Mouse (Mus musculus) forebrain, postnatal 0 days (tissue): Measurements from ENCODE around the gene Mrpl48. TPM values are rescaled to one million over a fixed set of nuclear protein-coding genes. Genes with fewer than 3 reads are reported as not detected.
A peak's percentile ranks its signal among the peaks of the same experiment; 100 is the strongest.
"Not testable (repeated sequence)": the region's sequence is repeated elsewhere in the genome, so short reads cannot be mapped to it uniquely, and the experiment has no call there.

ENCODE experiments used
- ATAC-seq: fragments of 200-750 bp; cut with Nextera tagmentation; 2 replicates; pipeline ENCODE4 v1.8.0; 2017; ENCODE audit warnings: mild to moderate bottlenecking, moderate library complexity
- DNase-seq: peaks from one replicate; pipeline ENCODE4 v3.0.0-alpha.2; 2015
- H3K27ac ChIP-seq: fragments of 300-500 bp; sonication (generic); 2 replicates; pipeline ENCODE4 v1.5.1; 2014; ENCODE audit warnings: low read depth, mild to moderate bottlenecking, antibody characterized with exemption, low read length, moderate library complexity, mixed read lengths
- H3K27me3 ChIP-seq: fragments of 300-500 bp; sonication (generic); 2 replicates; pipeline ENCODE4 v1.6.1; 2014; ENCODE audit warnings: mild to moderate bottlenecking, low read length, mixed read lengths; ENCODE audit not compliant: insufficient read depth
- H3K36me3 ChIP-seq: fragments of 300-500 bp; sonication (generic); 2 replicates; pipeline ENCODE4 v1.6.1; 2014; ENCODE audit warnings: mild to moderate bottlenecking, moderate library complexity; ENCODE audit not compliant: insufficient read depth
- H3K4me1 ChIP-seq: fragments of 300-500 bp; sonication (generic); 2 replicates; pipeline ENCODE4 v1.6.1; 2014; ENCODE audit warnings: antibody characterized with exemption; ENCODE audit not compliant: insufficient read depth
- H3K4me2 ChIP-seq: fragments of 300-500 bp; sonication (generic); 2 replicates; pipeline ENCODE4 v1.6.1; 2014; ENCODE audit warnings: low read depth, mild to moderate bottlenecking, moderate library complexity
- H3K4me3 ChIP-seq: fragments of 300-500 bp; sonication (generic); 2 replicates; pipeline ENCODE4 v1.5.1; 2014; ENCODE audit warnings: low read depth, low read length, mixed read lengths
- H3K9ac ChIP-seq: fragments of 300-500 bp; sonication (generic); 2 replicates; pipeline ENCODE4 v1.6.1; 2014; ENCODE audit warnings: mild to moderate bottlenecking
- H3K9me3 ChIP-seq: fragments of 300-500 bp; sonication (generic); 2 replicates; pipeline ENCODE4 v1.6.1; 2016; ENCODE audit warnings: low read length
- CTCF ChIP-seq: sonication (generic); IDR thresholded peaks from 2 replicates; pipeline ENCODE4 v1.5.1; 2016; ENCODE audit warnings: antibody characterized with exemption, control low read depth, low read depth
- WGBS: fragments of 180-500 bp; shearing (Covaris S2); extraction: QIAGEN DNeasy Blood & Tissue Kit; methylation state at CpG from one replicate; pipeline ENCODE4 v1.1.7; 2014; 5-methylcytosine and 5-hydroxymethylcytosine counted together
- polyA plus RNA-seq: library from polyadenylated mRNA; unstranded; fragments of >200 nt; fragmentation: Nextera tagmentation; extraction: Ambion mirVana; gene quantifications from 2 replicates; pipeline ENCODE4 v1.2.1, GENCODE M21; 2015
- total RNA-seq: library from RNA; depleted of rRNA; stranded (reverse); fragments of >200 nt; gene quantifications from 2 replicates; pipeline ENCODE4 v1.2.3, GENCODE M21; 2014

Mrpl48 gene
- total and polyA plus RNA-seq, 2 experiments from 2014 or later, result 28.9 to 88.4 TPM

GRCm38 (mm10) chr7:100569907-100570306 is 38.2 kb downstream of the Mrpl48 start:
- ATAC-seq (no peak), DNase-seq (no peak)
- H3K36me3 ChIP-seq, result 0 out of 2 replicates have a peak, but pooled peaks cover 2% of the 10 kb centered on the region
- H3K27ac ChIP-seq, result no peak overlapping the region
- no peak overlapping the region for H3K4me3 ChIP-seq
- H3K4me1 ChIP-seq, result no peaks in the 10 kb centered on the region
- TF ChIP-seq CTCF, result no peak
- H3K4me2 ChIP-seq, result no peak overlapping the region
- H3K9me3 ChIP-seq, result no peaks in the 10 kb centered on the region
- no peak overlapping the region for H3K9ac ChIP-seq
- H3K27me3 ChIP-seq, result no peaks in the 10 kb centered on the region

GRCm38 (mm10) chr7:100567238-100567637 is 40.9 kb downstream of the Mrpl48 start:
- 80% methylated on average over 5 of the region's 5 CpGs for WGBS
- H3K9ac ChIP-seq, ATAC-seq, H3K4me3 ChIP-seq, H3K27me3 ChIP-seq, H3K4me1 ChIP-seq, H3K36me3 ChIP-seq, H3K27ac ChIP-seq, H3K4me2 ChIP-seq, H3K9me3 ChIP-seq, DNase-seq: not testable (repeated sequence)
- TF ChIP-seq CTCF, result peak; percentile 22; the same call in 1 of the 2 replicates

GRCm38 (mm10) chr7:100561861-100562587 is 46.1 kb downstream of the Mrpl48 start:
- no peak overlapping the region for H3K4me3 ChIP-seq
- DNase-seq (peak; percentile 2), ATAC-seq (peak; percentile 50)
- H3K4me1 ChIP-seq, result no peaks in the 10 kb centered on the region
- H3K9ac ChIP-seq, result 0 out of 2 replicates have a peak overlapping the region, but pooled peaks have one; percentile 3
- no peak for TF ChIP-seq CTCF
- peak overlapping the region; percentile 66; the same call in 1 of the 2 replicates for H3K27ac ChIP-seq
- H3K4me2 ChIP-seq, result no peak overlapping the region
- no peaks in the 10 kb centered on the region for H3K27me3 ChIP-seq
- 46% methylated on average over 11 of the region's 11 CpGs for WGBS
- H3K9me3 ChIP-seq, result no peaks in the 10 kb centered on the region
- 0 out of 2 replicates have a peak, but pooled peaks cover 7% of the 10 kb centered on the region for H3K36me3 ChIP-seq

GRCm38 (mm10) chr7:100559331-100559730 is 48.8 kb downstream of the Mrpl48 start:
- Histone ChIP-seq H3K9ac (no peak overlapping the region), H3K27ac (no peak overlapping the region), H3K4me2 (no peak overlapping the region), H3K4me1 (peaks cover 8% of the 10 kb centered on the region; the same call in 1 of the 2 replicates), H3K27me3 (no peaks in the 10 kb centered on the region), H3K36me3 (no peaks in the 10 kb centered on the region), H3K9me3 (no peaks in the 10 kb centered on the region), H3K4me3 (no peak overlapping the region)
- TF ChIP-seq CTCF, result no peak
- no peak for ATAC-seq
- no peak for DNase-seq
- 84% methylated on average over 4 of the region's 4 CpGs for WGBS

GRCm38 (mm10) chr7:100557241-100557640 is 50.9 kb downstream of the Mrpl48 start:
- no peak for TF ChIP-seq CTCF
- Histone ChIP-seq H3K36me3 (no peaks in the 10 kb centered on the region), H3K4me3 (no peak overlapping the region), H3K9me3 (no peaks in the 10 kb centered on the region), H3K9ac (no peak overlapping the region), H3K27ac (no peak overlapping the region), H3K4me2 (no peak overlapping the region), H3K4me1 (peaks cover 8% of the 10 kb centered on the region; the same call in 1 of the 2 replicates), H3K27me3 (no peaks in the 10 kb centered on the region)
- no peak for DNase-seq
- ATAC-seq, result no peak
- 91% methylated on average over 5 of the region's 5 CpGs for WGBS

DNA sequence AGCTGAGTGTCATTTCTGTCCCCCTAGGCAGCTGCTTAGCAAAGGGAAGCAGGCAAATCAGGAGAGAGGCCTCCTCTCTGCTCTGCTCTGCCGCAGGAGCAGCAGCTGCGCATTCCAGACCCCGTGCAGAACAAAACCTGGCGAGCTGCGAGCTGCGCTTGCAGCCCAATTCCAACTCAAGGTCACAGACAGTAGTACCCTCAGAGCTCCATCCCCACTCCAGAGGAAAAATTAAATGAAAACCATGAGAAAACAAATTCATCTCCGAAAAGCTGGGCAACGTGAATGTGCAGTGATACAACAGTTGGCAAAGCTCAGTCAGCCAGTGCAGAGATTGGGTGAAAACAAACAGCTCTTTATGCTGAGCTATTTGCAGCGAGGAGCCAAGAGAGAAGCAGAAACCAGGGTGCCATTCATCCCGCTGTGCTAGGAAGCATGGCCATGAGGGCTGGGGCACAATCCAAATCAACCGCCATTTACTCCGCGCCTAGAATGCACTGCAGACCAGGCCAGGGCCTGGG is 52.6 kb downstream of the Mrpl48 start:
- H3K27me3 ChIP-seq, result no peaks in the 10 kb centered on the region

DNA sequence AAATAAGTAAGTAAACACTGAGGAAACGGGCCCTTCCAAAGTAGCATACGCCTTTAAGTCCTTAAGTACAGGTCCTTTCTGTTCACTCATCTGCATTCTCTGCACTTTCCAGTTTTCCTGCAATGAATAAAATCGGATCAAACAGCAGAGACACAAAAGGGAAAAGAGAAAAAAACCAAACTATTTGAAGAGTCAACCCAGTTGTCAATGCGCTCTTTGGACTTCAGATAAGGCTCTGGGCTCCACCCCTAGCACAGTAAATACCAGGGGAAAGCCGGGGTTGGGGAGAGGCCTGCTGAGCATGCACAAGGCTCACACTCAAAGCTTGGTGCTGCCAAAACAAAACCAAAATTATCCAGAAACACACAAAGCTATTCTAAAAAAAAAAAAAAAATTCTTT is 53.2 kb downstream of the Mrpl48 start:
- no peak overlapping the region for H3K9ac ChIP-seq
- H3K9me3 ChIP-seq, result no peaks in the 10 kb centered on the region
- no peaks in the 10 kb centered on the region for H3K27me3 ChIP-seq
- no peaks in the 10 kb centered on the region for H3K36me3 ChIP-seq
- ATAC-seq (peak; percentile 42), DNase-seq (peak; percentile 23)
- WGBS, result 40% methylated on average over 5 of the region's 5 CpGs
- no peak for TF ChIP-seq CTCF
- no peak overlapping the region for H3K4me3 ChIP-seq
- H3K27ac ChIP-seq, result peak overlapping the region; percentile 89
- no peak overlapping the region for H3K4me2 ChIP-seq
- peaks cover 8% of the 10 kb centered on the region; the same call in 1 of the 2 replicates for H3K4me1 ChIP-seq

More for the DNA sequence above, 52.6 kb downstream of the Mrpl48 start:
- H3K4me3 ChIP-seq, result no peak overlapping the region
- H3K9me3 ChIP-seq, result no peaks in the 10 kb centered on the region
- H3K4me1 ChIP-seq, result peaks cover 8% of the 10 kb centered on the region; the same call in 1 of the 2 replicates
- H3K36me3 ChIP-seq, result no peaks in the 10 kb centered on the region
- H3K27ac ChIP-seq, result peak overlapping the region; percentile 89
- H3K9ac ChIP-seq, result peak overlapping the region; percentile 36
- no peak for TF ChIP-seq CTCF
- 12% methylated on average over 13 of the region's 13 CpGs for whole genome bisulfite sequencing
- peak; percentile 79 for DNase-seq
- peak; percentile 94 for ATAC-seq
- peak overlapping the region; percentile 13 for H3K4me2 ChIP-seq
